Mouse (Mus musculus) heart, adult 8-10 months (tissue): ENCODE results near the gene Dpp8. TPM values are rescaled to one million over a fixed set of nuclear protein-coding genes. Genes with fewer than 3 reads are reported as not detected.
"Not testable (repeated sequence)": the region's sequence is repeated elsewhere in the genome, so short reads cannot be mapped to it uniquely, and the experiment has no call there.

ENCODE experiments used
- DNase-seq: peaks from one replicate; pipeline ENCODE4 v3.0.0; 2022; ENCODE audit warnings: low spot score
- total RNA-seq, 4 experiments: library from RNA; stranded (reverse); gene quantifications; 2 replicates each; pipeline ENCODE4 v1.2.4; 2022

Dpp8 gene
- total RNA-seq, 4 experiments from 2014 or later: 52.8 to 59.9 (median 58.2) TPM

DNA sequence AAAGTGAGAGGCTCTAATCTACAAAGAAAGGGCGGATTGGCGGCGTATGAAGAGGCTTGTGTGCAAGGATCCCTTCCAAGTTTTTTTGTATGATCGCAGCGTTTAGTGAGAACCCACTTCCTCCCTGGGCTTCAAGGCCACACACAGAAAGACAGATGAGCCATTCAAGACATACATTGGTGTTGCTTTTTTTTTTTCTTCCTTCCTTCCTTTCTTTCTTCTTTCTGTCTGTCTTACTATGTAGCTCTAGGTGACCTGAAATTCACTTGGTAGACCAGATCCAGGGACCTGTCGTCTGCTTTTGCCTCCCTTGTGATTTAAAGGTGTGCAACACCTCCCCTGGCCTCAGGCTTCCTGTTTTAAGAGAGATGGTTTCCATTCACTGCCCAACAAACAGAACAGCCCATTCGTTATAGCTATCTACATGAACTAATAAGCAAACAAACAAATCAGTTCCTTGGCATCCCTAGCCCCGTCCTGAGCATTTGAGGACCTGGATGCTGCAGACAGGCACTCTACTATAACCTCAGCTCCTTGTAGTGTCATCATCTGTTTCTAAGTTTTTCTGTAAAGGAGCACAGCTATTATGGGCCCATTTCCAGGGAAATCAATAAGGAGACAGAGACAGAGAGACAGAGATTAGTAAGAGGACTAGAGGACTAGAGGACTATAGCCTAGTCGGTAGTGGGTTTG is 10.2 kb upstream of the Dpp8 start:
- DNase-seq: no peak

DNA sequence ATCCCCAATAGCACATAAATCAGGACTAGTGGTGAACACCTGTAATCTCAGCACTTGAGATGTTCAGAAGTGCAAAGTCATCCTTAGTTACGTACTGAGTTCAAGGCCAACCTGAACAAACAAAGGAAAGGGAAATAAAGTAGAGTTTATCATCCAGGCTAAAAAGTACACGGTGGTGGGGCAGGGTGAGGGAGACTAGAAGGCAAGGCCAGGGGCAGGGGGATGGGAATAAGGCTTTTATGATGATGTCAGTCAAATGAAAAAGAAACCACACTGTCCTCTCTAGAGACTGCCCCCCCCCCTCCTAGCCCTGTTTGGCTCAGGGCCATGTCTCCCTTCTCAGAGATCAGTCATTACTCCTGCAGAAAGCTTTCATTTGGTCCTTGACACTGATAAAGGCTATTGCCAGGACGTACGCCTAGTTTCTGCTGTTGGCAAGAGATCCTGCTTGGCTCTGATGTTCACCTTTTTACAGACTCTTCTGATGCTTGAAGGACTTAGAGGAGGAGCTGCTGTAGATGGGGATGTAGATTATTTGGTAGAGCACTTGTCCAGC is 9.6 kb upstream of the Dpp8 start:
- no peak for DNase-seq

DNA sequence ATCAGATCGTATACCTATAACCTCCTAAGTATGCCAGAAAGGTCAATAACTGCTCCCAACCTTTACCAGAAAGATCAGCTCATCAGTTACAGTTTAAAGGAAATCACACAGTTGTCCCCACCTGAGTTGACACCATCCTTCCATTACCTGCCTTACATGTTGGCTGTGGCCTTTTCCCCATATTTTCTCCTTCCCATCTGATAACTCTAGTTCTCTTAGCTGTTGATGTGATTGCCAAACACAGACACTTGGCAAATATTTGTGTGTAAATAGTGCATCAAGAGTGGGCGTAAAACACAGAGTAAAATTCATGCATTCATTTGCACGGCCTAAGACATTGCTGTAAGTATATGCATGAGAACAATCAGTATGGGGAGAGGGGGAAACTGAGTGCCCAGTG is 8.8 kb upstream of the Dpp8 start:
- no peak for DNase-seq

DNA sequence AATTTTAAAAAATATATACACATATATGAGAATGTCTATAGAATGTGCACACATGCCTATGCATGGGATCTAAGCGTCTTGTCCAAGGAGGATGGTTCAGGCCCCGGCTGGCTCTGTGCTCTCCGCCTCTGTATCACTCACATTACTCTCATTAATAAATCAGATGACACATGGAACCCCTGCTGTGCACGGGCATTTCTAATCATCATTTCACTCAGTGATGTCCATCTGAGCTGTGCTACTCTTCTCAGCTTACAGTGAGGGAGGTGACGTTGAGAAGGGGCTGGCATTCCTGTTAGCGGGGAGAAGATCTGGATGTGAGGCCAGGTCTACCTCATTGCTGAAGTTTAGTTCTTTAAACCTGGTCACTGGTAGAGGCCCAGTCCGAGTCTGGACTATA is 5.0 kb upstream of the Dpp8 start:
- DNase-seq: no peak

DNA sequence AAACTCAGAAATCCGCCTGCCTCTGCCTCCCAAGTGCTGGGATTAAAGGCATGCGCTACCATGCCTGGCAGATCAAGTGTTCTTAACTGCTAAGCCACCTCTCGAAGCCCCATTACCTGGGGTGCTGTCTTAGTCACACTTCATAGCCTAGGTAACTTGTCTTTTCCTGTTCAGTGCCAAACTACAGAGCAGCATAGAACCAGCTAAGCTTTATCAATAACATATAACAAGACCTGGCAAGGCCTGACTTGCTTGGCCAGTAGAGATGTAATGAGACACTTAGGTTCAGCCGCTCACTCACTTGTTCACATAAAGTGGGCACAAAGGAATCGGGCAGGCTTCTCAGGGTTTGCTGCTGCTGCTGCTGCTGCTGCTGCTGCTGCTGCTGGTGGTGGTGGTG is 3.9 kb upstream of the Dpp8 start:
- no peak for DNase-seq

DNA sequence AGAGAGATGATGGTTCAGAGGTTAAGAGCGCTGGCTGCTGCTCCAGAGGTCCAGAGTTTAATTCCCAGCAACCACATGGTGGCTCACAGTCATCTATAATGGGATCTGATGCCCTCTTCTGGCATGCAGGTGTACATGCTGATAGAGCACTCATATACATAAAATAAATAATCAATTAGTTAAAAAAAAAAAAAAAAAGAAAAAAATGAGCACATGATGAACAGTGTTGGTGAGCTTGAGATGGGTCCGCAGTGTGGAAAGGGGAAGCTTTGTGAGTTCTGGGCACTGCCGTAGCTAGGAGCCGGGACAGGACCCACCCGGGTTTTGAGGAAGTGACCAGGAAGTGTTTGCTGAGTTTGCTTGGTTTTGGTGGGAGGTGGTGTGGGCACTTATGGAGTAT is 859 bp upstream of the Dpp8 start:
- DNase-seq: not testable (repeated sequence)

DNA sequence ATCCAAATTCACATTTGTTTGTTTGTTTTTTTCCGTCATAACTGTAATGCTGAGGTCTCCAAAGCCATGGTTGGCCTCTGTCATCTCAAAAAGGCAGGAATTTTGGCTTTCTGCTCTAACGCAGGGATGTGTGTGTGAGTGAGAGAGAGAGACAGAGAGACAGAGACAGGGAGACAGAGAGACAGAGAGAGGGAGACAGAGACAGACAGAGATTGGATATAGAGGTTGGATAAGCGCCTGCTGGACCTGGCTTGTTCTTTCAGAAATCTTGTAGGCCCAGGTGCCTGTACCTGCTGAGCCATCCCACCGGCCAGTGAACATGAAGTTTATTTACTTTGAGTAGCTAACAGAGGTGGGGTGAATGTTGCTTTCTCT is 333 bp upstream of the Dpp8 start:
- no peak for DNase-seq

DNA sequence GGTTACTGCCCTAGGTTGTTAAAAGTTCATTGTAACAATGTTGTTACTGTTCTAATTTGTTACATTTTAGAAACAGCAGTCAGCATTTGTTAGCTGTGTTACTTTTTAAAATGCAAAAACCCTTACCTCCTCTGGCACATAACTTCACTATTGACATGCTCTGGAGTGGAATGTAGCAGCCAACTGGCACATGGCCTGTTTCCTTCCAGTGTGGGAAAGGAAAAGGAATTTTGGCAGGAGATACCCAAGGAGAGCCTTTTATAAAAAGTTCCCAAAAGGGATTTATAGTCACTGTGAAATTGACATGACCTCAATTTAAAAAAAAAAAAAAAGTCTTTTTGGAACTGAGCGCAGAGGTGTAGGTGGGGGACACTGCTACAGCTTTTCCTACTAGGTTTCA is 4.2 kb downstream of the Dpp8 start:
- peak; percentile 79 for DNase-seq

DNA sequence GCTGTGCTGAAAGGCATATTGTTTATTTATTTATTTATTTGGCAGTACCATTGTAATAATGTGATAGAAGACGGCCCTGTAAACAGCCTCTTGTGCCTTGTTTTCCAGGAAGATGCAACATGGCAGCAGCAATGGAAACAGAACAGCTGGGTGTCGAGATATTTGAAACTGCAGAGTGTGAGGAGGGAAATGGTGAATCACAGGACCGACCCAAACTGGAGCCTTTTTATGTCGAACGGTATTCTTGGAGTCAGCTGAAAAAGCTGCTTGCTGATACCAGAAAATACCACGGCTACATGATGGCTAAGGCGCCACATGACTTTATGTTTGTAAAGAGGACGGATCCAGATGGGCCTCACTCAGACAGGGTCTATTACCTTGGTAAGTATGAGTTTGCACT is 4.6 kb downstream of the Dpp8 start:
- DNase-seq: no peak

DNA sequence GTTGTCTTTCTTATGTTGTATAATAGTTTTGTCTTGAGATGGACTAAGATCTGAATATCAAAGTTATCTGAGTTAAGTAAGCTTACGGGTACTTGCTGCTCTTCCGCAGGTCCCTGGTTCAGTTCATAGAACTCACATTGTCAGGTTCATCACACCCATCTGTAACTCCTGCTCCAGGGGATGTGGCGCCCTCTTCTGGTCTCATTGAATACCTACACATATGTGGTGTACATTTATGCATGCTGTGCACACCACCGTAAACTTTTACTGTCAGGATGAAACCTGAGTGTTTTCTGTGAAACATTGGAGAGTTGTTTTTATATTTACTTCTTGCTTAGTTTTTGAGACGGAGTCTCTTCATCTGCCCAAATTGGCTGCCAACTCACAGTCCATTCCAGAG is 9.2 kb downstream of the Dpp8 start:
- DNase-seq: no peak

DNA sequence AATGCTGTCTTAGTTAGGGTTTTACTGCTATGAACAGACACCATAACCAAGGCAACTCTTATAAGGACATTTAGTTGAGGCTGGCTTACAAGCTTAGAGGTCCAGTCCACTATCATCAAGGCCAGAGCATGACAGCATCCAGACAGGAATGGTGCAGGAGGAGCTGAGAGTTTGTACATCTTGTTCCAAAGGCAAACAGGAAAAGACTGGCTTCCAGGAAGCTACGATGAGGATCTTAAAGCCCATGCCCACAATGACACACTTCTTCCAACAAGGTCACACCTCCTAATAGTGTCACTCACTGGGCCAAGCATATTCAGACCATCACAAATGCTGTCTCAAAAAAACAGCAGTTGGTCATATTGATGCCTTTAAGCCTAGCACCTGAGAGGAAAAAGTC is 14.8 kb downstream of the Dpp8 start:
- DNase-seq: no peak

DNA sequence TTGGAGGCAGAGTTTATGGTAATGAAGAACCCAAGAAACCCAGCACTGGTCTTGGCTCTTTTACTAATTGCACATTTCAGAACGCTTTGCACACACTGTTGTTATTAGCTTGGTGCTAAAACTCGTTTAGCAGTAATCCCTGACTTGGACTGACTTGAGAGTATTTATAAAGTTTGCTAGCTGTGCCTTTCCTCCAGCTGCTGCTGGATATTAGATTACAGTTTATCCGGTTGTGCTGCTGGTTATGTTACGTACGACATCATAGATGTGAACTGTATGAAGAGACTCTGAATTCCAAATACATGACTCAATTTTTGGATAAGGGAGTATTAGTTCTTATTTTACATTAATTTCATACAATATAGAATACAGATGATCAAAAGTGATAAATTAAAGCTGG is 17.2 kb downstream of the Dpp8 start:
- no peak for DNase-seq

DNA sequence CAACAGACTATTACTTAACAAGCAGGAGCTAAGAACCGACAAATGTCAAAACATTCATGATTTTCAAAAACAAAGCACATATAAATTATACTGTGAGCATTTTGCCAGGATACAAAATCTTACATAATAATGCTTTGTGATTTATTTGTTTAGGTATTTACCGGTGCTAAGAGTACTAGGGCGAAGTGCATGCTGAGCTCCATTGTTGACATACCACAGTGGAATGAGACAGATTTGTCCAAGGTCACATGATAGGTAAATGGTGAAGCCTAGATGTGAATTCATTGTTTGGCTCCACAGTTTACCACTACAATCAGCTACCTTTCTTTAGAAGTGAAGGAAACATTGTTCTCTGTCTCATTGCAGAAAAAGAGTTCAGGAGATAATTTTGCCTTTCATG is 18.8 kb downstream of the Dpp8 start:
- no peak for DNase-seq

DNA sequence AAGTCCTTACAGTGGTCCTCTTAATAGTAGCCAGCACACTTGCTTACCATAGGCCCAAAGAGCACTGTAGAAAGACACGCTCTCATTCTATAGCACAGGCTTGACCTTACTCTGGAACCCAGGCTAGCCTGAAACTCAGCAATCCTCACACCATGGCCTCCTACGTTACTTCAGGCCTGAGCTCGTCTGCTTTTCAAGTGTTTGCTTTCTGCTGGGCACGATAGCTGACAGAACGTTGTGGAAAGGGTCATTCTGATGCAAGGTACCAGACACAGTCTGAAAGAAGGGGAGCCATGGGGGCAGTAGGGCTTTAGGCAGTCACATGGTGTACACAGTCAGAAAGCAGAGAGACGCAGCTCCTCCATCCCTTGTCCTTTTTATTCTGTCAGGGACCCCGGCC is 32.0 kb downstream of the Dpp8 start:
- DNase-seq: no peak

DNA sequence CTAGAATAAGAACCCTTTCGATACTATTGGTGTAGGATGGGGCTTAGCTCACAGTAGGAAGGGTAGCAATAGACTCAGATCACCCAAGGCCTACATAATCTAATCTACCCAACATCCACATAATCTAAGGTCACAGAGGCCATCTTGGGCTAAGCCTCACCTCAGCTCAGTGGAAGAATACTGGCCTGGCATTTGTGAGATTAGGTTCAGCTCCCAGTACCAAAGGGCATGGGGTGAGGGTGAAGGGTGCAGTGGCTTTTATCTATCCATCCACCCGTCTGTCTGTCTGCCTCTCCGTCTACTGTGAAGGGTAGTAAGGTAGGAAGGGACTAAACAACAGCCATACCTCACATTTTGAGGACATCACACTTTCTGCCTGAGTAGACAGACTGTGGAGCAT is 38.4 kb downstream of the Dpp8 start:
- no peak for DNase-seq

DNA sequence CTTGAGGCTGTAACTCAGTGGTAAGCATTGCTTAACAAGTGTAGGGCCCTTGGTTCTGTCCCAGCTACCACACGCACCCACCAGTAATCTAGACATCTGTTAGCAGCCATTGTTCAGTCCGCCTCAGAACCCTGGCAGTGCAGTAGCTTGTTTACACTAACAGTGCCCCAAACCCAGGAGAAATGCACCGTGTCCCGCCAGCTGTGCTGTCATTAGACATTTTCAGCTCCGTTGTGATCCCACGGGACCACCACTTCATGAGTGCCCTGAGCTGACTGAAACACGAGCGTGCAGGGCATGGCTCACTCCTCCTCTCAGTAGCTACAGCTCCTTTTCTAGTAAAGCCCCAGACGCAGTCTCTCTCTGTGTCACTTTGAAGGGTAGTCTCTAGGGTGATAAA is 41.3 kb downstream of the Dpp8 start:
- DNase-seq: no peak

DNA sequence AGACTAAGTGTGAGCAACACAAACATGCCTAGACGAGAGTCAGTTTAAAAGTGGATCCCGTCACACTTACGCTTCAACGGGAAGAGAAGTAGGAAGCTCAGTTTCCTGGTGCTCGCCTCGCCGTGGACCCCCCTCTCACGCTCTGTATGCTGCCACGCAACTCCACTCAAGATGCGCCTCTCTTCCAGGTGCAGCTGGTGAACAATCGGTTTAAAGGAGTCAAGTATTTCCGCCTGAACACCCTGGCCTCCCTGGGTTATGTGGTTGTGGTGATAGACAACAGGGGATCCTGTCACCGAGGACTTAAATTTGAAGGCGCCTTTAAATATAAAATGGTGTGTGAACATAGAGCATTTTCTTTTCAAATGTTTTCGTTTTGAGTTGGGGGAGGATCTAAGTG is 42.0 kb downstream of the Dpp8 start:
- DNase-seq: no peak

DNA sequence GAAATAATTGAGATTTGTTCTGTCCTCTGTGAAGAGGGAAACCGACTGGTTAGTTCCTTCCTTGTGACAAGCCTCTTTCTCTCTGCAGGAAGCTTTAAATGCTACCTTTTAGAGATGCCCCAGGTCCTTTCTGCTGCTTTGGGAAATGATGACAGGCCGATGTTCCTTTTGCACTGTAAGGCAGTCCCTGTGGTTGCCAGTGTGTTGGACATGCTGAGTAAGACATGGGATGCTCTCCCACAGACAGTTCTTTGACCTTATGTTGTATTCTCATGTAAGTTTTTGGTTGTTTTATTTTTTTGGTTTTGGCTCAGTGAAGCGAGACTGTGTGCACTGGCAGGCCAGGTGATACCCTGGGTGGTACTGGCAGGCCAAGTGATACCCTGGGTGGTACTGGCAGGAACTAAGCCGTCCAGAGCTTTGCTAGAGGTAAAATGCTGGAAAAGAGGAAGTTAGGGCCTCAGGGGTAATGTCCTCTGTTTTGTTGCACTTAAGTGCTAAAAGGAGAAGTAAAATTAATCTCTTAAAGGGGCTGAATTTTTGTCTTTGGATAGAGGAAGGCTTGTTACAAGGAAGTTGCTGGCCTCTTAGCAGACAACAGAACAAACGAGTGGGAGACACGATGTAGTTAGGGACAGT is 42.8 kb downstream of the Dpp8 start:
- peak; percentile 6 for DNase-seq

DNA sequence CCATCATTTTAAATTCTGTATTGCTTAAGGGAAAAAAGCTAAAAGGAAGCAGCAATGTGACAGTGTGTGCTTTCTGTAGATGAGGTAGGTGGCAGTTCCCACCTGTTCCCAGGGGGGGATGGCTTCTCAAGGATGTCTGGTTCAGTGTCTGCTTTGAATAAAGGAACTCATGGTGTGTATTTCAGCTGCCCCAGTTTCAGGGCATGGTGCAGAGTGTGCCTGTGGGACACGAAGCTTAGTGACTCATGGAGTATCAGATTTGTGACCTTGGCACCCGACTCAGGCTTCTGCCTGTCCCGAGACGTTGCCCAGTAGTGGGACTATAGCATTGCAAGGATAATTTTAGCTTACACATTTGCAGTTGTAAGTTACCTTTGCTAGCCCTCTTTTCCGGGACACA is 45.3 kb downstream of the Dpp8 start:
- DNase-seq: no peak

DNA sequence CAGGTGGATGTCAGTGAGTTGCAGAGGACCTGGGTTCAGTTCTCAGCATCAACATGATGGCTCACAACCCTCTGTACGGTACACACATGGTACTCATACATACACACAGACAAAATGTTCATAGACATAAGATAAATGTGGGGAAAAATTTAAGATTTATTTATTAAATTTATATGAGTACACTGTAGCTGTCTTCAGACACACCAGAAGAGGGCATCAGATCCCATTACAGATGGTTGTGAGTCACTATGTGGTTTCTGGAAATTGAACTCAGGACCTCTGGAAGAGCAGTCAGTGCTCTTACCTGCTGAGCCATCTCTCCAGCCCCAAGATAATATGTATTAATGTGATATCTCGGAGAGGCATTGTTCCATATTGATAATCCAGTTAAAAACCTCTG is 47.9 kb downstream of the Dpp8 start:
- DNase-seq: not testable (repeated sequence)

DNA sequence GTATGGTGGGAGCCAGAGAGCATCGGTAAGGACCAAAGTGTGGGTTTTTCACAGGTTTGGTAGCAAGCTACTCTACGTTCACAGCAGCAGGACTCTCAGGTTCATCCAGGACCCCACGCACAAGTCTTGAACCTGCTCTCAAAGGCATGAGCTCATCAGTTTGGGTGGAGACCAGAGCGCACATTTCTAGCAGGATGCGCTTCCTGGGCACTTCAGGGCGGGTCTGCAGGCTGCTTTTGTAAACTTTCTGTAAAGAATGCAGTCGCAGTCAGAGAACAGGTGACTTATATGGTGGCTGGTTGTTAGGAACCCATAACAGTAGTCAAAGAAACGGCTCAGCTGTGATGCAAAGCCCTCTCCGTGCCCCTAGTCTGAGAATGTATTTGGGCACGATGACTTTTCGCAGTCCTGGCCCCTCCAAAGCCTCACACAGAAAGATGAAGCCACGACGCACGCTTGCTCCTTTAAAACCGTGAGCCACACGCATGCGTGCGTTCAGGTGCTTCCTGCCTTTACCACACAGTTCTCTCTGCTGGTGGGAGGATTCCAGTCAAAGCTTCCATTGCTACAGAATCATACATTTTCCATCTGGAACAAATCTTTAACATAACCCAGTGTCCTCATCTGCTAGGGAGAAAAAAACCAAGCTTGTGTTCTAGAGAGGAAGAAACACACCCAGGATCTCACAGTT is 51.0 kb downstream of the Dpp8 start:
- DNase-seq: no peak

DNA sequence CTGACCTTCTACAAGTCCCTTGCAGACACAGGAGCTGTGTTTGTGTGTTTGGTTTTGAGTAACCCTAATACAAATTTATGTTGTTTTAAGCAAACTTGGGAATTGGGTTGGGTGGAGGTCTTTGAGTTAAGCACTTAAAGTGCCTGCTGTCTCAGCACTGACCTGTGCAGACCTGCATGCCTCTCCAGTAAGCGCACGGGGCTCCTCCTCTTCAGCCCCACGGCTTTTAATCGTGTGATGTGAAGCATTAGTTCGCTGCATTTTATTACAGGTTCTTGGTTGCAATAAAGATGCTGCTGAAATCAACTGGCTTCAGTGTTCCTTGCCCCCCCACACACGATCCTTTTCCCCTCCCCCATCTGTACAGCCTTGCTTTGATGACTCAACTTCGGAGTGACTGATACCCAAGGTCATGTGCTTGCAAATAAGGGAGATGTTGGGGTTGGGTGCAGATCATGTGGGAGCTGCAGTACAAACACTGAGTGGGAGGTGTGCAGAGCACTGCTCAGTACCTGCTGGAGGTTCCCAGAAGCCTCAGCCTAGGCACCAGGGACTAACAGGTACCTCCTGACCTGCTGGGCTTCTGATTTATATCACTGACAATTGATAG is 52.1 kb downstream of the Dpp8 start:
- no peak for DNase-seq

DNA sequence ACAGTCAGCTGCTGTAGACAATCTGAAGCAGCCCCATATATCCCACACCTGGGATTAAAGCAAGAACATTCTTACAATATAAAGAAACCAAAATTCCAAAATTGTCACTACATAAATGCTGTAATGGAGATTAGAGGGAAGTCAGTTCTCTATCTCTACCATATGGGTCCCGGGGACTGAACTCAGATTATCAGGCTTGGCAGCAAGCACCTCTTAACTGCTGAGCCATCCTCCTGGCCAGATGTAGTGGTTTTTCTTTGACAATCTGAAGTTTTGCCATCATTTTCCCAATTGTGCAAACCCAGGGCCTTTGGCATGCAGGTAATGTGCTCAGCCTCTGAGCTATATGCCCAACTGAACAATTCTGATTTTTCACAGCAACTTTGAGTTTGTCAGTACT is 53.1 kb downstream of the Dpp8 start:
- DNase-seq: no peak
